Mouse (Mus musculus) myocyte (in vitro differentiated cells): ENCODE data around the gene Etfrf1. TPM values are rescaled to one million over a fixed set of nuclear protein-coding genes. Genes with fewer than 3 reads are reported as not detected.

Experiments used
- H3K27me3 ChIP-seq: one replicate; pipeline ENCODE4 v1.6.1; 2011; ENCODE audit not compliant: control insufficient read depth, insufficient read depth, insufficient read length
- H3K36me3 ChIP-seq: one replicate; pipeline ENCODE4 v1.6.1; 2011; ENCODE audit not compliant: control insufficient read depth, insufficient read depth
- H3K4me2 ChIP-seq: one replicate; pipeline ENCODE4 v1.6.1; 2011; ENCODE audit warnings: low read depth, control low read depth
- H3K4me3 ChIP-seq: one replicate; pipeline ENCODE4 v1.5.1; 2011; ENCODE audit warnings: mild to moderate bottlenecking, control low read depth, moderate library complexity
- H3K79me2 ChIP-seq: one replicate; pipeline ENCODE4 v1.6.1; 2011; ENCODE audit not compliant: control insufficient read depth, insufficient read depth
- H3ac ChIP-seq: one replicate; pipeline ENCODE4 v1.6.1; 2011; ENCODE audit not compliant: control insufficient read depth, insufficient read length
- CEBPB ChIP-seq: IDR thresholded peaks from 2 replicates; pipeline ENCODE4 v1.6.1; 2011; ENCODE audit warnings: mild to moderate bottlenecking, moderate library complexity; ENCODE audit not compliant: poor library complexity, insufficient read depth, severe bottlenecking
- E2F4 ChIP-seq: IDR thresholded peaks from one replicate; pipeline ENCODE4 v1.6.1; 2011; ENCODE audit warnings: mild to moderate bottlenecking, control low read depth, moderate library complexity; ENCODE audit not compliant: insufficient read depth
- MAX ChIP-seq: IDR thresholded peaks from one replicate; pipeline ENCODE4 v1.6.1; 2011; ENCODE audit warnings: low read depth, mild to moderate bottlenecking, control low read depth
- MYOD1 ChIP-seq, 3 experiments: IDR thresholded peaks; one replicate each; pipeline ENCODE4 v1.6.1; 2011; ENCODE audit warnings: control low read depth in 2 of 3, low read depth in 2 of 3, mild to moderate bottlenecking in 2 of 3, moderate library complexity in 1 of 3; ENCODE audit not compliant: insufficient read length in 2 of 3, control insufficient read depth in 1 of 3
- MYOG ChIP-seq, 3 experiments: IDR thresholded peaks; one replicate each; pipeline ENCODE4 v1.6.1; 2011; ENCODE audit warnings: control low read depth in 2 of 3, low read depth in 2 of 3, mild to moderate bottlenecking in 2 of 3; ENCODE audit not compliant: insufficient read length in 2 of 3, control insufficient read depth in 1 of 3, insufficient read depth in 1 of 3
- POLR2A ChIP-seq: IDR thresholded peaks from one replicate; pipeline ENCODE4 v1.6.1; 2011; ENCODE audit warnings: low read depth, mild to moderate bottlenecking, control low read depth, moderate library complexity; ENCODE audit not compliant: insufficient read length
- POLR2AphosphoS2 ChIP-seq: IDR thresholded peaks from one replicate; pipeline ENCODE4 v1.6.1; 2011; ENCODE audit warnings: low read depth, control low read depth; ENCODE audit not compliant: insufficient read length
- REST ChIP-seq: IDR thresholded peaks from one replicate; pipeline ENCODE4 v1.6.1; 2011; ENCODE audit warnings: mild to moderate bottlenecking, control low read depth, moderate library complexity; ENCODE audit not compliant: insufficient read depth, insufficient read length
- SRF ChIP-seq: IDR thresholded peaks from one replicate; pipeline ENCODE4 v1.6.1; 2011; ENCODE audit warnings: low read depth; ENCODE audit not compliant: control insufficient read depth, insufficient read length
- TCF12 ChIP-seq: IDR thresholded peaks from one replicate; pipeline ENCODE4 v1.6.1; 2011; ENCODE audit warnings: mild to moderate bottlenecking, control low read depth; ENCODE audit not compliant: poor library complexity, insufficient read depth, severe bottlenecking
- TCF3 ChIP-seq: IDR thresholded peaks from one replicate; pipeline ENCODE4 v1.6.1; 2011; ENCODE audit warnings: low read depth, control low read depth; ENCODE audit not compliant: insufficient read length
- USF1 ChIP-seq: IDR thresholded peaks from one replicate; pipeline ENCODE4 v1.6.1; 2011; ENCODE audit warnings: low read depth, mild to moderate bottlenecking, control low read depth, moderate library complexity
- polyA plus RNA-seq: library from polyadenylated mRNA; unstranded; fragments of >200 nt; fragmentation: generic; extraction: Trizol; gene quantifications from one replicate; pipeline ENCODE4 v1.2.1, GENCODE M21; 2012; ENCODE audit warnings: missing spikeins

The Etfrf1 gene
- polyA plus RNA-seq, 1 experiment: 10.0 TPM

GRCm38 (mm10) chr6:145262314-145262713 lies 51.4 kb downstream of the Etfrf1 start:
- H3K4me2 ChIP-seq: no peak overlapping the region
- H3K36me3 ChIP-seq: no peaks in the 10 kb centered on the region
- no peak overlapping the region for H3K4me3 ChIP-seq
- TF ChIP-seq MYOG (IDR thresholded peaks at IDR 0.05; ENCODE audit: control insufficient read depth in 1 of 3, insufficient read depth in 1 of 3, insufficient read length in 2 of 3, low read depth in 2 of 3) (no peak), MYOD1 (IDR thresholded peaks at IDR 0.05; ENCODE audit: control insufficient read depth in 1 of 3, insufficient read length in 2 of 3, low read depth in 2 of 3) (no peak), SRF (no peak), CEBPB (no peak), POLR2A (no peak), REST (no peak), TCF3 (no peak), POLR2AphosphoS2 (no peak), USF1 (no peak), E2F4 (no peak), TCF12 (no peak), MAX (no peak)
- H3K79me2 ChIP-seq: no peaks in the 10 kb centered on the region
- H3ac ChIP-seq: no peak overlapping the region
- H3K27me3 ChIP-seq: peaks cover 9% of the 10 kb centered on the region

Other genes starting within 250 kb of the Etfrf1 start
- gene Bcat1, start 134.9 kb upstream of the Etfrf1 start, polyA plus RNA-seq: 84.2 TPM
- 0.04 TPM for gene Lrmp, start 95.5 kb upstream of the Etfrf1 start, polyA plus RNA-seq
- 0.11 TPM for gene Casc1, start 129 bp upstream of the Etfrf1 start, polyA plus RNA-seq
- 15.8 TPM for gene Kras, start 39.1 kb downstream of the Etfrf1 start, polyA plus RNA-seq